Mouse (Mus musculus) right cerebral cortex, adult 18-20 months (tissue): ENCODE measurements around the gene Nt5dc3.
A peak's percentile ranks its signal among the peaks of the same experiment; 100 is the strongest.

ENCODE experiments used
- DNase-seq: peaks from one replicate; pipeline ENCODE4 v3.0.0; 2022; ENCODE audit warnings: mixed read lengths

The Nt5dc3 gene

DNA sequence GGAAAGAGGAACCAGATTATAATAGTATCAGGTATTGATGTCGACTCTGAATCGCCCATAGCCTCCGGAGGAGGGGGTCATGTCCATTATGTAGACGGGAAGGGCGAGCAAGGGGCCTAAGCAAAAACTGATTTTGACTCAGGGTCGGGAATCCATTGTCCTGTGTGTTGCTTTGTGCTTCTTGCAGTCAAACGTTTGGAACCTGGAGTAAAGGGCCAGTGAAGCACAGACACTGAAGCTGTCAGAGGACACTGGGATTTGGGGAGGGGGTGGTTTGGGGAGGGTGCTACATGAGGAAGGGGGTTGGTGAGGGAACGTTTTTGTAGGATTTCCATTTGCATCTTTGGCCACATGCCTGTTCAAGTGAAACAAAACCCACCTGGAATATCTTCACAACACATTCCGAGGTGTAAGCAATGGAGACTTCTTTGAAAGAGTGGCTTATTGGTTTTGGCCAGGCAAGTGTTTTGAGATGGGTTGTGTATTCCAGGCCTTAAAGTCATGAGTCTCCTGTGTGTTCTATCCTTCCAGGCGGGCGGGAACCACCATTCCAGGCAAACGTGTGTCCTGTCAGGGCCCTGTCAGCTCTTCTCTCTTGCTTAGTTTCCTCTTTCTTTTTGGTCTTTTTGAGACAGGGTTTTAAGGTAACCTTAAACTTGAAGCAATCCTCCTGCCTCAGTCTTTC is 1.2 kb downstream of the Nt5dc3 start:
- no peak for DNase-seq

DNA sequence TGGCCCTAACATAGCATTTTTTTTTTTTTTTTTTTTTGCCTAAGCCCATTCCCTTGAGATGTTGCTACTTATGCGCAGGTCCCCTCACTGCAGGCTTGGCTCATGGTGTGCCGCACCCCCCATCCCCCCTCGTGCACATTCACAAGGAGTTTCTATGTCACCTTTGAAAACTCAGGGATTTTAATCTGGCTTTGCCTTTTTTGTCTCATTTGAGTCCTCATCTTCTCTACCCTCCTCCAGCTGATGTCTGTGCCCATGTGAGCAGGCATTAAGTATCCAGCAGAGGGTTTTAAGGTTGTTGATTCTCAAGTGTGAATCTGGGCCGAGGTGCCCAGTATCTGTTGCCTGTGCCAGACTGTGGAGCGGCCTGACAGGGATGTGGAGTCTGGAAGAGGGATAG is 2.8 kb downstream of the Nt5dc3 start:
- DNase-seq: no peak

DNA sequence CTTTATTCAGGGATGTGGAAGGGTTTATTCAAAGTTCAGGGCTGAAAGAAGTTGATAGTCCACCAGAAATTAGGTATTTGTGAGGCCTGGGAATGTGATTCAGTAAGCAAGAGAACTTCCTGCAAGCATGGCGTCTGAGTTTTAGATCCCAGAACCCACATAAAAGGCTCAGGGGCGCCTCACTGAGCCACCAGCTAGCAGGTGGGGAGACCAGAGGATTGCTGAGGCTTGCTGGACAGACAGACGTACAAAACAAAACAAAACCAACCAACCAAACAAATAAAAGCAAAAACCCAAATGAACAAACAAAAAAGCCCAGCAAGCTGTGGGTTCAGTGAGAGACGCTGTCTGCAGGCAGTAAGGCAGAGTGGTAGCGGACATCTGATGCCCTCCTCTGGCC is 3.9 kb downstream of the Nt5dc3 start:
- DNase-seq: no peak

DNA sequence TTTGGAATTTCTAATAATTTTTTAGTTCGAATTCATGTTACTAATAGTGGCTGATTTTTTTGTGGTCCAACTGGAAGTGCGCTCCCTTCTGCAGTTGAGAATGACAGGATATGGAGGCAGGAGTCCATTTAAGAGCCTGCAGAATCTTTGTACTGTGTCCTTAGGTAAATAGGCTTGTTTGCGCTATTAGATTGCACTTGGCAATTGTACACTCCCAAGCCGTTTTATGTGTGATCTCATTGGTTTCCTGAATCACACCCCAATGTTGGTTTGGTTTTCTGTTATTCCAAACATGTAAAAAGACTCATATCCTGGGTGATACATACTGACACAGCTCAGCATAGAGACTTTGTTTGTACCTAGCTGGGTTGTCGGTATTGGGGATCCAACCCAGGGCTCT is 4.8 kb downstream of the Nt5dc3 start:
- no peak for DNase-seq

DNA sequence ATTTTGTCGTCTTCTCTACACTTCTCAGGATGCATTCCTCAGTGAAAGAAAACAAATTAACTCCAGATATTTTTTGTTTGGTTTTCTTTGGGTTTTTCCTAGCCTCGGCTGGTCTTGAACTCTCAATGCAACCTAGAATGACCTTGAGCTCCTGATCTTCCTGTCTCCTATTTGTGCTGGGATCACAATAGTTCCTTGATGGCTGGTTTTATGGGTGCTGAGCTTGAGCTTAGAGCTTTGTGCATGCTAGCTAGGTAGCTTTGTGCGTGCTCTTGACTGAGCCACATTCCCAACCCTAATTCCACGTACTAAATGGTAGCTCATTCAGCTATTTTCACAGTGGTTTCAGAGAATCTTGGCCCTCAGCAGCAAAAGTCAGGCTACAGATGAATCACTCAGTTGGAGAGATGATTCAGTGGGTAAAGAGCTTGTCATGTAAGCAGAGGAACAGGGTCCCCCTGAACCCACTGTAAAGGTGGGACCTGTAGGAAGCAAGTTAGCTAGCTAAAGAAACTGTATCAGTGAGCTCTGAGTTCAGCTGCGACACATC is 5.4 kb downstream of the Nt5dc3 start:
- DNase-seq: no peak

DNA sequence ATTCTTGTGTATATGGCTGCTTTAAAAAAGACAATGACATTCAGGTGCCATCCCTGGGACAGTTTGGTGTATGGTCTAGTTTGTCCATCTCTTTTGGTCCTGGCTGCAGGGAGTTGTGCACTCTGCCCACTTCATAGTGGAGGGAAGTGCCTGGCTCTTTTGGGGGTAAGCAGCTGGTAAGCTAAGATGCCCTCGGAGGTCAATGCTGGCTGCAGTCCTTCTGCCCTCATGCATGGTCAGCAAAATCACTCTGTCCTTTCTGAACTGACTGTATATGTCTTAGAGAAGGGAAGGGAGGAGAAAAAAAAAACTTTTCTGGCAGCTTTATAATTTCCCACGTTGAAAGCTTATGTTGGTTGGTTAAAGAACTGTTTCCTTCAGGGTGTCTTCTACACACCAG is 6.6 kb downstream of the Nt5dc3 start:
- DNase-seq: no peak

DNA sequence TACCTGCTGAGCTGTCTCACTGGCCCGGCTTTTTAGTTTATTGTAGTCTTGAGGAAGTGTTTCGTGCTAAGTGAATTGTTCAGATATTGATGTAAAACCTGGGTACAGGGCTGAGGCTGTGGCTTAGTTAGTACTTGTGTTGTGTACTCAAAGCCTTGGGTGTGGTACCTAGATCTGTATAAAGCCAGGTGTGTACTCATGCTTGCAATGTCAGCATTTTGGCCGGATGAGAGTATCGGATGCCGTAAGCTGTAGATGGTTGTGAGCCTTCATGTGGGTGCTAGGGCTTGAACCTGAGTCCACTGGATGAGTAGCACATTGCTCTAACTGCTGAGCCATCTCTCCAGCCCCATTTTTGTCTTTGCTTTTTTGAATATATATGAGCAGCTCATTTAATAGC is 7.3 kb downstream of the Nt5dc3 start:
- DNase-seq: no peak

DNA sequence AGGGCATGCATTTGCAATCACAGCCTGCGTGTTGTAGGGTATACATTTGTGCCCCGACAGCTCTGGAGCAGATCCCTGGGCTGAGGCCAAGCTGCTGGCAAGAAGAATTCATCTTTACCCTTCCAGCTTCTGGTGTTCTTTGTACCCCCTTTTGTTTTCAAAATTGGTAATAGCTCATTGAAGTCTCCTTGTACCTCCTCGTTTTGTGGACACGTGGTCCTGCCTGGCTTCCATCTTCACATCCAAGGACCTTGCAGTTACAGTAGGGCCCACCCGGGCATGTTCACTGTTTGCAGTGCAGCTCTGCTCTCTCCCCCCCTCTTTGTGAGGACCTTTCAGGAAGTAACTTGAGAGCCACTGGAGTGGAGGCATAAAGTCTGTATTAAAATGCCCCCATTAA is 9.4 kb downstream of the Nt5dc3 start:
- DNase-seq: no peak

DNA sequence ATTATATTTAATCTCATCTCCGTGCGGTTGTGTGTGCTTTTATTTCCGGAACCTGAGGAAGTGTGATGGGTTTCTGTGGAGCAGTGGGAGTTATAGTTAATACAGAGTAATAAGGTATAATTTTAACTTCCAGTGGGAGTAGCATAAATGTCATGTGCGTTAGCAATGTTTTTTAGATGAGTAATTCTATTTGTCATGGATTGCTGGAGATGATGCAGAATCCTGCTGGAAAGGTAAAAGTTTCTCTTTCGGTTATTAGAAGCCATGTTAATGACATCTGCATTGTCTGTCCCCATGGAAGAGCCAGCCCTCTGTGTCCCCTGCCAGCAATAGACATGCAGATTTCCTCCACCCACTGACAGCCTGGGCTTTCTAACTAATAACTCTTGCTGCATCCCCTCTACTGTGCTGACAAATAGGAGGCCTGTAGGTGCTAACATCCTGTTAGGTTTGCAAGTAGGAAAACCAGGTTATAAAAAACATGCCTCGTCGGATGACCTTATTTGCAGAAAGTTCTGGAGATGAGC is 10.4 kb downstream of the Nt5dc3 start:
- no peak for DNase-seq

DNA sequence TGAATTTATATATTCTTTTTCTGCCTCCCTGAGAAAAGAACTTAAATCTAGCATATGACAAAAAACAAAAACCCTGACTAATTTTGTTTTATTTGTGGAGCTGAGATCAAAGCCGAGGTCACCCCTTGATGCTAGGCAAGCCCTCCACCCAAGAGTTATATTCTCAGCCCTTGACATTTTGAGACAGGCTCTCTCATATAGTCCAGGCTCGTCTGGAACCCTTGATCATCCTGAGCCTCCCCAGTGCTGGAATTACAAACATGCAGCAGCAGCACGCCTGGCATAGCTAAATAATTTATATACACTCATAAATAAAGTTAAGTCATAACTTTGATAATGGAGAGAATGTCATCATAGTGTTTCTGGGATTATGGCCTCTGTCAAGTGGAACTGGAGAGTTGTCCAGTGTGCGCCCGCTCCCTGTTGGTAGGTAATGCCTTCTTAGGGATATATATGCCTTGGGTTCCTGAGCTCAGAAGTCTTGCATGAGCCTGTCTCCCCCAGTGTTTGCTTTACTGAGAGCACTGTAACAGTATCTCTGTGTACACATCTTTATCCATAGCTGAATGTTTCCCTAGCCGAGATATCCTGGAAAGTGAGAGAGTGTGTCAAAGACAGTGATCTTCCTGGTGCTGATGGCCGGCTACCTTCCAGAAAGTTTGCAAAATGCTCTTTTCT is 12.8 kb downstream of the Nt5dc3 start:
- no peak for DNase-seq

DNA sequence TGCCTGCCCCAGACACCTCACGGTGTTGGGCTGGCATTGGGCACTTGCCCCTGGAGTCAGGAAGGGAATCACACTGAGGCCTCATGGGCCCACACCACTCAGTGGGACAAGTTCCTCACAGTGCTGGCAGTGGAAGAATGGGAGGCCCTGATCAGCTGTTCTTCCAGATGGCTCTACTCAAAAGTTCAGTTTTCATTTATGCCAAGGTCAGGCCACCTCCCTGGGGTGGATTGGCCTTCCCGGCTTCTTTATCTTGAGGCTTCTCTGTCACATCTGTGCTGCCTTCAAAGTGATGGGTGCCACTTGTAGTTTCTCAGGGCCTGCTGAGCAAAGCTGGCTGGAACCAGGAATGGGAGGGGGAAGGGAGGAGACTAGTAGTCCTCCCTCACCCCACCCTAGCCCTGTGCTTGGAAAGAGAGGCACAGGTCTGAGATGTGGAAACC is 14.7 kb downstream of the Nt5dc3 start:
- DNase-seq: no peak

DNA sequence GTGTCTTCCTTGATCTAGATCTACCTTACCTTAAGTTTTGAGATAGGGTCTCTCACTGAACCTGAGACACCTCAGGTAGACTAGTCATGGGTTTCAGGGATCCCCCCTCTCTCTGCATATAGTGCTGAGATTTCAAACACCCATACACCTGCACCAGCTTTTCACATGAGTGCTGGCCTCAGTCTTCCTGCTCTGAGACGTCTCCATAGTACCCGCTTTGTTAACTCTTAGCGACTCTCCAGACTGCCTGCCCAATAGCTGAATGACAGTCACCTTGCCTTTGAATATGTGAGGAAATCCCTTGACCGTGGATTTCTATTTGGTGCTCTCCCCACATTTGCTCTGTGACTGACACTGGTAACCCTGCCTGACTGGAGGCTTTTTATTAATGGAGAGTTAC is 15.4 kb downstream of the Nt5dc3 start:
- DNase-seq: no peak

DNA sequence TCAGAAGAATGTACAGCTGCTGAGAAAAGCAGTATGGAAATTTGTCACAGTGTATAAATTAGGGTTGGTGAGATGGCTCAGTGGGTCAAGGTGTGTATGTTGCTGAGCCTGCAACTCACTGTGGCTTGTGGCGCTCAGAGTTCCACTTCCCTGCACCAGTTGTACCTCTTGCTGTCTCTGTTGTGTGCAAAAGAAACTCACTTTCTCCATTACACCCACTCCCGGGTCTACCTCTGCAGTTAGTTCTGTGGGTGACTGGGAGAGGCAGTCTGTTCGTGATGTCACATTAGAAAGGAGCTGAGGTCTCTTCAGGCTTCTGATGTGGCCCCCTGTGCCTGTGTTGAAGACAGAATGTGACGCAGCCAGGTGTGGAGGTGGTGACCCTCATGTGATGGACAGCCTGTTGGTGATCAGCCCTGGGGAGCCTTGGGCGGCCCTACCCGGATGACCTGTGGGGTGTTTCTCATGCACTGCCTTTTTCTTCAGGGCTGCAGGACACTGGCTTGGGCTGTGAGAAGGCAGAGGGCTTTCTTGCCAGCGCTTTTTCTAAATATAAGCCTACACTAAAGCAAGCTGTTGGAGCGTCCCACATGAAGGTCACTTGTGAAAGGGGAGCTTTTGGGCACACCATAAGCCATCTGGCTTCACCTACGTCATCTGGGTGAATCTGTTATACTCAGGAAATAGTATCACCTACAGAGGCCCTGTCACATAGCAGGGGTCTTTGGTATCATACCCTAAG is 16.2 kb downstream of the Nt5dc3 start:
- peak; percentile 48 for DNase-seq

DNA sequence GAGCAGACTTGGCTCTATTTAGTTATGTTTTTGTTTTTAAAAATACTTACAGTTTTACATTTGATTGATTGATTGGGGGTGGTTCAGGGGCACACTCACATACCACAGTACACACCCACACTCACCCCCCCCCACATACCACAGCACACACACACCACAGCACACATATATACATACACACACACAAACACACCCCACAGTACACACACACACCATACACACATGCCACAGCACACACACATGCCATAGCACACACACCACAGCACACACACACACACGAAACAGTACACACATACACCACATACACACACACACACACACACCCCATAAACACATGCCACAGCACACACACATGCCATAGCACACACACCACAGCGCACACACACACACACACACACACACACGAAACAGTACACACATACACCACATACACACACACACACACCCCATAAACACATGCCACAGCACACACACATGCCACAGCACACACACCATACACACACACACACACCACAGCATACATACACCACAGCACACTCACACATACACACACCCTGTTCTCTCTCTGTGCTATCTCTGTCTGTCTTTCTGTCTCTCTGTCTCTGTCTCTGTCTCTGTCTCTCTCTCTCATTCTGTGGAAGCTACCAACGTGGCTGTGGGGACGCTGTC is 17.4 kb downstream of the Nt5dc3 start:
- DNase-seq: no peak

DNA sequence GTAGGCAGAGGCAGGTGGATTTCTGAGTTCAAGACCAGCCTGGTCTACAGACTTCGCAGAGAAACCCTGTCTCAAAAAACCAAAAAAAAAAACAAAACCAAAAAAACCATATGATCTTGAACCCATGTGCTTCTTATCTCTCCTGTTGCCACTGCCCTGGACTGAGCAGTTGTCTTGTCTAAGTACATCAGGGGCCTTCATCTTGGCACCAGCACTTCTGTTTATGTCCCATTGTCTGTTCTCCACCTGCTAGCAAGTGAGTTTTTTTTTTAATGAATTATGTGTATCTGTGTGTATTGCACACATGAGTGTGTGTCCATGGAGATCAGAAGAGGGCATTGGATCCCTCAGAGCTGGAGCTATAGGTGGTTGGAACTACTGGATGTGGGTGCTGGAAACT is 28.6 kb downstream of the Nt5dc3 start:
- no peak for DNase-seq

DNA sequence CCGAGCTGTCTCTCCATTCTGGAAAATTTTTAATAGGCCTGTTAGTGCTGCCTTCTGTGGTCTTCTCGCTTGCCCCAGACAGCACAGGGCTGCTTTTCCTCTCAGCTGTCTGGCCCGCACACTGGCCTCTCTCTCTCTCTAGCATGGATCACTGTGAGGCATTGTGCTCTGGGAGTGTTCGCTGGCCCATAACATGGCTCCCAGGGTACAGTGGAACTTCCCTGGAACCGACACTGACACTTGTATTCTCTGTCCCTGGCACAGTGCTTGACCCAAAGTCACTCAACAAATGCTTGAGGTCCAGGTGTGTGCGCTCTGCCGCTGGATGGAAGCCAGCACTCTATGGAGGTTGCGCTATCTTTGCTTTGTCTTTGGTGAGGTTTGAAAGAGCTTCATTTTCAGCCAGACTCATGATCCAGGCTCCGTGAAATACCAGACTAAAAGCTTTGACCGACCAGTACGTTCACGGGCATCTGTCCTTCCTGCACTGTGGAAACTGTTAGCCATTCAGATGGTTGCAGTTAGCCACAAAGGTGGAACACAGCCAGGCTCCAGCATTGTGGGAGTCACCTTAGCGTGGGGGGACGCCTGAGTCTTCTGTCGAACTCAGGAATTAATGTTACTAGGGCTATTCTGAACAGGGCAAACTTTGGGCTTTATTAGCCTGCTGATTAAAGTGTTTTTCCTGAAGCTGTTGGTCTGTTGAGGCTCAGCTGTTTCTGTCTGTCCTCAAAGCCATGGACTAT is 29.4 kb downstream of the Nt5dc3 start:
- no peak for DNase-seq

DNA sequence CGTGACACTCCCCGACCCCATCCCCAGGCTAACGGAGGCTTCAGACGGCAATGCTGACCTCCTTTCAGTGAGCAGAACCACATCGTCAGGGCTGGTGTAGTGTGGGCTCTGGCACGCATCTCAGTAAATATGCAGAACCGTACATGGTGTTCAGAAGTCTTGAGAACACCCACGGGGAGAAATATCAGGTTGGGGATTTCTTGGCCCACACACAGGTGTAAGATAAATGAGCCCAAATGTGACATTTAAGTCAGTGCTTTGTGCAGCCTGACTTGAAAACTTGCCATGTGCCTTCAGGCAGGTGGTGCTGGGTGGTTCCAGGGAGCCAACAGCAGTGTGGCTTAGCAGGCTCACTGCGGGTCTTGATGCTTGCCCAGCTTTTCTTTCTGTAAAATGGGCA is 31.2 kb downstream of the Nt5dc3 start:
- peak; percentile 63 for DNase-seq

DNA sequence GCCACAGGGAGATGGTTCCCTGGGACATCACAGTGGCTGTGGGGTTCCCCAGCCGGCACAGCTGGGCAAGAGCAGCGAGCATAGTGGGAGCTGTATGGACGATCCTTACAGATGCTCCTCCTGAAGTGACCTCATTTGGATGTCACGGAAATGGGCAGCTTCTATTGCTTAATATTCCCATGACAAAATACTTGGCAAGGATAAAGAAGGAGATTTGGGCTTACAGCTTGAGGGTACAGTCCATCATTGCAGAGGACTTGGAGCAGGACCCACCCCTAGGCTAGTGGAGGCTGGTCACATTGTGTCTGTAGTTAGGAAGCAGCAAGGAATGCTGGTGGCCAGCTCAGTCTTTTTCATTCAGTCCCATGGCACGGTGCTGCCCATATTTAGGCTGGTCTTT is 31.8 kb downstream of the Nt5dc3 start:
- DNase-seq: no peak

DNA sequence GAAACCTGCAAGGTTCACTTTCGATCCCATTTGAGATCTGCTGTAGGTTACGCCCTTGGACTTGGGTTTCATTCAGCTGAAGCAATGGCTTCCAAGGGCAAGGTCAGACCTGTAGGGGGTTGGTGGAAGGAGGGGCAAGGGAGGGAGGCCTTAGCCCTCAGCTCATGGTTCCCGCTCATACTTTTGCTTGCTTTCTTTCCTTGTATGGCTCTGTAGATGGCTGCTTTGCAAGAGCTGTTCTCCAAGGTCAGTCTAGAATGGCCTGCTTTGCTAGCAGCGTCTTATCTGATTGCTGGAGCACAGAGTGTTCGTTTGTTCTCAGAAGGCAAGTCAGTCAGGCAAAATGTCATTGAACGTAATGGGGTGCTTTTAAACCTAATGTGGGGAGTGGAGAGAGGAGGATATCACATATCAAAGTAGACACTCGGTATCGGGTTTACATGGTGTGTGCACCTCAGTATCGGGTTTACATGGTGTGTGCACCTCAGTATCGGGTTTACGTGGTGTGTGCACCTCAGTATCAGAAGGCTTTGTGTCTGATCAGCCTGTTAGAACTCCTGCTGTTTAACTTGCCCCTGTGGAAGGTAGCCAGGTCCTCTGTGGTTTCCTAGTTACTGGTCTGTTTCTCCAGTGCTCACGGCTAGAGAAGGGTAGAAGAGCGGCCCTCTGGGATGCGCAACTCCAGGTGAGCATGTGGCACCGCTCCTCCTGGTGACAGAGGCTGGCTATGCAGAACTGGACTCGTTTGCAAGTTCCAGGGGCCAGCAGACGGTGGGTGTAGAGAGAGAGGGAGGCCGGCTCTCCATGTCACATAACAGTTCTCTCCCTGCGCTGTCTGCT is 35.7 kb downstream of the Nt5dc3 start:
- no peak for DNase-seq

DNA sequence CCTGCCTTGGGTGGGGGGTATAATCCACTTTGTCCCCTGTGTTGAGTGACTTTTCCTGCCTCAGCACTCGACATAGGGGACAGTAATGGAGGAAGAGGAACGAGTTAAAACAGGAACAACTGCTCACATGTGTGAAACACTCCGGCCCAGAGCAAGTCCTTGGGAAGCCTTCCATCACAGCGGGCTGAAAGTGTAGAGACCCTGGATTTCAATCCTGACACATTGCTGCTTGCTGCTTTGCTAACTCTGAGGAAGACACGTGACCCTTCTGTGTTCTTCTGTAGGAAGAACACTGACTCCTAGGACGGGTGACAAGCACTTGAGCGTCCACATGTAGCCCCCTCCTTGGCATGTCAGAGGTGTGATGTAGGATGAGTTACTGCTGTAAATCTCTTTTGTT is 36.3 kb downstream of the Nt5dc3 start:
- DNase-seq: no peak

DNA sequence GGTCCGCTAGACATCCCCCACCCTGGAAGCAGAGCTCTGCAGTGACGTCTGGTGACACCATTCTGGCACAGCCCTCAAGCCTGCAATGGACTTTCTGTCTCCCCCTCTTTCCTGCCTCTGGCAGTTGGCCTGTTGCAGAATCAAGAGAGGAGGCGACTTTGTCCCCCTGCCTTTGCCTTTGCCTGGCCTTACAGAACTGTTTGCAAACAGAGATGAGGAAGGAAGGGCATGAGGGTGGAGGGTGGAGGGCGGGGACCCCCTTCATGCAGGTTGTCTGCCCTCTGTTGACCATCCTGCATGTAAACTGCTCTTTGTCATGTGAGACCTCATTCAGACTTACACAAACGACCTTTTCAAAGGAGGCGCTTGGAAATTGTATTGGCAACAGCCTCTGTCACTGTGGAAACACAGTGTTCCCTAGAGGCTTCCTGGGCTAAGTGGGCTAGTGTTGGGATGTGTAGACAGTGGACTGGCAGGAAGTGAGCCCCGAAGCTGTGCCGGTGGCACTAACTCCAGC is 40.9 kb downstream of the Nt5dc3 start:
- DNase-seq: no peak
